Mouse (Mus musculus) v-Abl transformed pro-B cells (cell line): ENCODE results near the gene Il4ra.

Experiments used
- in situ Hi-C, 2 experiments: fragments of 400-800 bp; cut with MboI; formaldehyde crosslinking; loops; one replicate each; pipeline ENCODE4 v1.15.1; 2025; ENCODE audit not compliant: unreplicated experiment in 2 of 2

Il4ra gene

GRCm38 (mm10) chr7:125566420-125566819, 14.5 kb downstream of the Il4ra start:
- in situ Hi-C loops, result no loop called here

- in situ Hi-C loops, result no loop called here
These were observed 17.0 kb downstream of the Il4ra start for GRCm38 (mm10) chr7:125568888-125569287.

- in situ Hi-C loops, result no loop called here
These were observed 20.0 kb downstream of the Il4ra start for GRCm38 (mm10) chr7:125571891-125572290.

GRCm38 (mm10) chr7:125572737-125573136, 20.8 kb downstream of the Il4ra start:
- in situ Hi-C loops, result no loop called here

- in situ Hi-C loops, result no loop called here
These were observed 21.9 kb downstream of the Il4ra start for GRCm38 (mm10) chr7:125573849-125574248.

GRCm38 (mm10) chr7:125574832-125575231, 22.9 kb downstream of the Il4ra start:
- in situ Hi-C loops, result loop anchor here in 1 of 2 experiments (5.0 kb wide), 1 partner anchor 103 kb away; no protein-coding TSS in a partner anchor

- in situ Hi-C loops, result loop anchor here in 1 of 2 experiments (5.0 kb wide), 1 partner anchor 104 kb away; no protein-coding TSS in a partner anchor
These were observed 24.0 kb downstream of the Il4ra start for GRCm38 (mm10) chr7:125575738-125576540.

- in situ Hi-C loops, result loop anchor here in 1 of 2 experiments (5.0 kb wide), 1 partner anchor 105 kb away; no protein-coding TSS in a partner anchor
These were observed 25.1 kb downstream of the Il4ra start for GRCm38 (mm10) chr7:125576982-125577381.

GRCm38 (mm10) chr7:125577486-125578088, 25.7 kb downstream of the Il4ra start:
- in situ Hi-C loops, result loop anchor here in 1 of 2 experiments (5.0 kb wide), 1 partner anchor 105 kb away; no protein-coding TSS in a partner anchor

- in situ Hi-C loops, result loop anchor here in 1 of 2 experiments (5.0 kb wide), 1 partner anchor 106 kb away; no protein-coding TSS in a partner anchor
These were observed 26.2 kb downstream of the Il4ra start for GRCm38 (mm10) chr7:125578106-125578505.

- in situ Hi-C loops, result loop anchor here (5.0 kb wide), 2 partner anchors 58 to 107 kb away; no protein-coding TSS in a partner anchor
These were observed 27.8 kb downstream of the Il4ra start for GRCm38 (mm10) chr7:125579545-125580219.

- in situ Hi-C loops, result loop anchor here in 1 of 2 experiments (5.0 kb wide), 2 partner anchors 57 to 108 kb away; no protein-coding TSS in a partner anchor
These were observed 28.3 kb downstream of the Il4ra start for GRCm38 (mm10) chr7:125580220-125580549.

GRCm38 (mm10) chr7:125580625-125581316, 28.9 kb downstream of the Il4ra start:
- in situ Hi-C loops, result loop anchor here in 1 of 2 experiments (5.0 kb wide), 2 partner anchors 57 to 108 kb away; no protein-coding TSS in a partner anchor

GRCm38 (mm10) chr7:125581317-125581672, 29.4 kb downstream of the Il4ra start:
- in situ Hi-C loops, result loop anchor here in 1 of 2 experiments (5.0 kb wide), 2 partner anchors 56 to 109 kb away; no protein-coding TSS in a partner anchor

GRCm38 (mm10) chr7:125583325-125584004, 31.5 kb downstream of the Il4ra start:
- in situ Hi-C loops, result loop anchor here in 1 of 2 experiments (5.0 kb wide), 2 partner anchors 54 to 111 kb away; no protein-coding TSS in a partner anchor

- in situ Hi-C loops, result loop anchor here in 1 of 2 experiments (5.0 kb wide), 2 partner anchors 53 to 112 kb away; no protein-coding TSS in a partner anchor
These were observed 32.1 kb downstream of the Il4ra start for GRCm38 (mm10) chr7:125584005-125584369.

- in situ Hi-C loops, result no loop called here
These were observed 34.4 kb downstream of the Il4ra start for GRCm38 (mm10) chr7:125586355-125586754.

- in situ Hi-C loops, result no loop called here
These were observed 36.8 kb downstream of the Il4ra start for GRCm38 (mm10) chr7:125588721-125589120.

- in situ Hi-C loops, result loop anchor here in 1 of 2 experiments (5.0 kb wide), 1 partner anchor 37 kb away; no protein-coding TSS in a partner anchor
These were observed 38.0 kb downstream of the Il4ra start for GRCm38 (mm10) chr7:125589896-125590295.
